Mouse (Mus musculus): ENCODE measurements at regions not wholly inside any gene's neighbourhood (a gene's known extent, or its start where the extent isn't known, plus 50 kb on each side); places are given as distances from the start of the nearest gene placed in this dataset.
A peak's percentile ranks its signal among the peaks of the same experiment; 100 is the strongest.

DNA sequence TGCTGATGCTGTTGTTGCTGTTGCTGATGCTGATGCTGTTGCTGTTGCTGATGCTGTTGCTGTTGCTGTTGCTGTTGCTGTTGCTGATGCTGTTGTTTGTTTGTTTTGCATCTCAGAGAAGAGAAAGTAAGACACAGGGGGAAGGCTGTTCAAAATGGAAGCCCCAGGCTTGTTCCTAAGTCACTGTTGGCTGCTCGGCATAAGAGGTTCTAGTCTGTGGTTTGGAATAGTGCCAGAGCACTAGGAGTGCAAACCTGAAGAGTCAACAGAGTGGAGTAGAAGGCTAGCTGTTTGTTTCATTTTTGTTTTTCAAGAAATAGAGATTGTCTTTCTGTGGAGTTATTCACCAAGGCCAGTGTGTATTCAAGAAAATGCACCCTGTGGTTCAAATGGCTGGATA lies 75.1 kb upstream of the Nkx2-2 start:
- no peaks in the 10 kb centered on the region for H3K4me1 ChIP-seq (replicated peaks)
- WGBS: 64% methylated on average over 1 of the region's 1 CpGs
- no peak overlapping the region for H3K4me3 ChIP-seq
- no peak overlapping the region for H3K4me2 ChIP-seq
- H3K9me3 ChIP-seq: no peaks in the 10 kb centered on the region
- H3K9ac ChIP-seq: no peak overlapping the region
- no peaks in the 10 kb centered on the region for H3K36me3 ChIP-seq
- no peak for ATAC-seq (ENCODE audit: low FRiP score)
- no peak overlapping the region for H3K27ac ChIP-seq
- H3K27me3 ChIP-seq: no peaks in the 10 kb centered on the region

GRCm38 (mm10) chr2:147267901-147268300 lies 73.9 kb upstream of the Nkx2-2 start:
- H3K9me3 ChIP-seq: no peaks in the 10 kb centered on the region
- H3K4me1 ChIP-seq (replicated peaks): no peaks in the 10 kb centered on the region
- no peaks in the 10 kb centered on the region for H3K36me3 ChIP-seq
- H3K9ac ChIP-seq: no peak overlapping the region
- 0 out of 2 replicates have a peak, but pooled peaks have one; percentile 24 for ATAC-seq (ENCODE audit: low FRiP score)
- H3K4me3 ChIP-seq: no peak overlapping the region
- peaks cover 2% of the 10 kb centered on the region; the same call in 1 of the 2 replicates for H3K27me3 ChIP-seq
- WGBS: 77% methylated on average over 5 of the region's 5 CpGs
- H3K27ac ChIP-seq: no peak overlapping the region
- H3K4me2 ChIP-seq: no peak overlapping the region

DNA sequence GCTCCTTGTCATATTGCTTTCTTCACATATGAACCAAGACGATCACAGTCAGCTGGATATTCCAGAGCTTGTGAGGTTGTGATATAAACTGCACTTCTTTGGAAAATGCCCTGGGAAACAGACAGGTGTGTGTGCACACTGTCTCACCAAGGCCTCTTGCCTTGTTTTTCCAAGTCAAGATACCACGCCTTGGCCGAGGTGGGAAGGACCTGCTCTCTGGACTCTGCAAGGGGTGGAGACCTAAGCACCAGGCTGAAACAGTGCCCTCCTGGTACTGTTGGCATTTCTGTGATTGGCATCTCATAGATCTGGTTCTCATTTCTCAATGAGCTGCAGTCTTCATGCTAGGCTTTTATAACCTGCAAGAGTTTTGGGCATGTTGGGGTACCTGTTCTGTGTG lies 73.2 kb upstream of the Nkx2-2 start:
- H3K27ac ChIP-seq: no peak overlapping the region

DNA sequence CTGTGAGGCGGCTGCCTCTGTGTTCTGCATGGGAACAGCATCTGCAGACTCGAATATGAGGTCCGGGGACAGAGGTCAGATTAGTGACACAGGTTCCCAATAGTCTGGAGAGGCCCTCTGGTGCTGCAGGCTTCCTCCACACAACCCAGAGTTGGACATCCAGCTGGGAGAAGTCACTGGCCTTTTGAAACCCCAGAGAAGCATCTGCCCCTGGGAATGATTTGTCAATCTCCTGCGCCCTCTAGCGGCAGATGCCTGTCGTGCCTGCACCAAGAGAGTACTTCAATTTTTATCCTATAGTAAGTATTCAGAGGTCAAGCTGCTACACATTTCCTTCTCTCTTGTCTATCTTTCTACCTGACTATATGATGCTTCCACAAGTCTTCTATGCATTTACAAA lies 62.7 kb upstream of the Nkx2-2 start:
- no peaks in the 10 kb centered on the region for H3K36me3 ChIP-seq
- H3K27ac ChIP-seq: no peak overlapping the region
- H3K4me2 ChIP-seq: no peak overlapping the region
- no peak for ATAC-seq (ENCODE audit: low FRiP score)
- H3K9me3 ChIP-seq: no peaks in the 10 kb centered on the region
- H3K4me3 ChIP-seq: no peak overlapping the region
- no peak overlapping the region for H3K9ac ChIP-seq
- WGBS: 18% methylated on average over 6 of the region's 6 CpGs
- H3K4me1 ChIP-seq (replicated peaks): no peaks in the 10 kb centered on the region
- H3K27me3 ChIP-seq: peaks cover 38% of the 10 kb centered on the region

More for the DNA sequence above, 73.2 kb upstream of the Nkx2-2 start:
- Histone ChIP-seq H3K4me2 (no peak overlapping the region), H3K27me3 (peaks cover 5% of the 10 kb centered on the region; the same call in 1 of the 2 replicates), H3K4me1 (replicated peaks) (no peaks in the 10 kb centered on the region), H3K9ac (no peak overlapping the region), H3K4me3 (no peak overlapping the region), H3K36me3 (no peaks in the 10 kb centered on the region), H3K9me3 (no peaks in the 10 kb centered on the region)
- ATAC-seq (ENCODE audit: low FRiP score): no peak
- WGBS: 100% methylated on average over 3 of the region's 3 CpGs

GRCm38 (mm10) chr2:147254944-147255343 lies 60.9 kb upstream of the Nkx2-2 start:
- no peak overlapping the region for H3K4me2 ChIP-seq
- H3K4me1 ChIP-seq (replicated peaks): no peaks in the 10 kb centered on the region
- WGBS: 77% methylated on average over 3 of the region's 3 CpGs
- no peaks in the 10 kb centered on the region for H3K36me3 ChIP-seq
- no peaks in the 10 kb centered on the region for H3K9me3 ChIP-seq
- no peak overlapping the region for H3K27ac ChIP-seq
- no peak overlapping the region for H3K4me3 ChIP-seq
- no peak overlapping the region for H3K9ac ChIP-seq
- no peak for ATAC-seq (ENCODE audit: low FRiP score)
- peaks cover 41% of the 10 kb centered on the region for H3K27me3 ChIP-seq

DNA sequence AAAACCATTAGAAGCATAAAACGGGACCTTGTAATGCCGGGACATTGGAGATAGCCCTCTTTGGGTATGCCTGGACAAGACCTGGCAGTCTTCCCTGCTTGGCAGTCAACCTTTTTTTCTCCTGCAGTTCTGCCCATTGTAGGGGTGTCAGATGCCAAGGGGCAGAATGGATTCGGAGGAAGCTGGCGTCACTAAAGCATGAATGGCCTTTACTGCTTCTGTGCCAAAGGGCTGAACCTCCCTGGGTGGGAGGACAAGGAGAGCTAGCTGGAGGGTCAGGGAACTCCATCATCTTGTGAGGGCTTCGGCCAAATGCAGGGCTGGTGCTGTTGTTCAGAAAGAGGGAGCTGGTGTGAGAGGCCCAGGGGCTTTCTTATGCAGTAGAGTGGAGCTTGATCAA lies 60.1 kb upstream of the Nkx2-2 start:
- Histone ChIP-seq H3K36me3 (no peaks in the 10 kb centered on the region), H3K27ac (no peak overlapping the region), H3K9me3 (no peaks in the 10 kb centered on the region), H3K27me3 (peaks cover 41% of the 10 kb centered on the region), H3K9ac (no peak overlapping the region), H3K4me2 (no peak overlapping the region), H3K4me1 (replicated peaks) (no peaks in the 10 kb centered on the region), H3K4me3 (no peak overlapping the region)
- 29% methylated on average over 5 of the region's 5 CpGs for WGBS
- 0 out of 2 replicates have a peak, but pooled peaks have one; percentile 24 for ATAC-seq (ENCODE audit: low FRiP score)

GRCm38 (mm10) chr2:147247981-147248514 lies 54.0 kb upstream of the Nkx2-2 start:
- peaks cover 31% of the 10 kb centered on the region for H3K27me3 ChIP-seq
- no peaks in the 10 kb centered on the region for H3K9me3 ChIP-seq
- no peaks in the 10 kb centered on the region for H3K36me3 ChIP-seq
- no peak overlapping the region for H3K27ac ChIP-seq
- no peak for ATAC-seq (ENCODE audit: low FRiP score)
- no peak overlapping the region for H3K4me2 ChIP-seq
- no peaks in the 10 kb centered on the region for H3K4me1 ChIP-seq (replicated peaks)
- no peak overlapping the region for H3K9ac ChIP-seq
- H3K4me3 ChIP-seq: no peak overlapping the region
- WGBS: 80% methylated on average over 6 of the region's 6 CpGs

DNA sequence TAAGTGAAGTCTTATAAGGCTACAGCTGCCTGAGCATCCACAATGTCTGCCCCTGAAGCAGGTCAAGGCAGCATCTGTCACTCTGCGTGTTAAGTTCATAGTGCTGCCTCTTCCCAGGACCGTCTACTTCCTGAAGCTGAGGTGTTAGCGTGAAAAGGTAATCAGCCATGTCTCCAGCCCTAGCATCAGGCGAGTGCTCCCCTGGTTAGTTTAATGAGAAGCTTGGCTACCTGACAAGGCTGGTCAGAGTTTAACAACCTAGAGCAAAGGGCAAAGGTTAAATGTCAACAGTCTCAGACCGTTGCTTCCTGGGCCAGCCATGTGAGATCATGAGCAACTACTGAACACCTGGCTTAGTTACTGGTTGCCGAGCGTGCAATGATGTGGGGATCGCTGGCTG lies 53.2 kb upstream of the Nkx2-2 start:
- Histone ChIP-seq H3K9ac (no peak overlapping the region), H3K4me2 (no peak overlapping the region), H3K36me3 (no peaks in the 10 kb centered on the region), H3K9me3 (no peaks in the 10 kb centered on the region), H3K27ac (no peak overlapping the region), H3K4me3 (no peak overlapping the region), H3K4me1 (replicated peaks) (no peaks in the 10 kb centered on the region), H3K27me3 (peaks cover 31% of the 10 kb centered on the region)
- ATAC-seq (ENCODE audit: low FRiP score): no peak
- WGBS: 83% methylated on average over 8 of the region's 8 CpGs

DNA sequence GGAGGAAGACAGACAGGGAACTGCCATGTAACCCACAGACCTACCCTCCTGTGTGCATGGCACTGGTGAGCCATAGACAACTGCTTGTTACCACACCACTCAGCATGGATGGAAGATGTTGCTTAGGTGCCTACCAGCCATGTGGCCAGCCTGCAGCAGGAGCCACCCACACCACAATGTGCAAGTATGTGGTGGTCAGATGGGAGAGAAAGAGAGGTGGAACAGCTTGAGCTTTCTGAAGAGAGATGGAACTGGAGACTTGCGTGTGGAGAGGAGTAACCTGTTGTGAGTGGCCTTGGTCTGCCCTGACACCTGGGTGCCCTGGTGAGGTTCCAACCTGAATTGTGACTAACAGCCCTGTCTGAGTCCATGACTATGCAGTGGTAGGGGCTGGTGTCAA lies 50.4 kb upstream of the Nkx2-2 start:
- Histone ChIP-seq H3K4me1 (replicated peaks) (no peaks in the 10 kb centered on the region), H3K36me3 (no peaks in the 10 kb centered on the region), H3K27ac (no peak overlapping the region), H3K27me3 (peaks cover 26% of the 10 kb centered on the region), H3K4me3 (no peak overlapping the region), H3K4me2 (no peak overlapping the region), H3K9ac (no peak overlapping the region), H3K9me3 (no peaks in the 10 kb centered on the region)
- no peak for ATAC-seq (ENCODE audit: low FRiP score)
- 93% methylated on average over 1 of the region's 1 CpGs for WGBS

Data from hindbrain, embryonic 13.5 days (tissue).